Mouse (Mus musculus) heart, adult 18-20 months (tissue): ENCODE results near the gene Foxj2. TPM values are rescaled to one million over a fixed set of nuclear protein-coding genes. Genes with fewer than 3 reads are reported as not detected.

Experiments used
- DNase-seq, 2 experiments: peaks; one replicate each; pipeline ENCODE4 v3.0.0; 2021 to 2022; ENCODE audit warnings: mixed read lengths in 1 of 2
- long read RNA-seq, 2 experiments: library from polyadenylated mRNA; stranded (forward); transcript quantifications; one replicate each; pipeline ENCODE4 v2.0.0; 2021
- total RNA-seq, 2 experiments: library from RNA; stranded (reverse); gene quantifications; 2 replicates each; pipeline ENCODE4 v1.2.3; 2021

Gene Foxj2
- 10 to 100 TPM; 31.7 to 33.5 TPM for total RNA-seq
- long read RNA-seq, experiment 1, full-length matches to known transcripts = 13 of 40 reads
- long read RNA-seq, experiment 1, partial matches to known transcripts = 23 of 40 reads
- long read RNA-seq, experiment 1, other reads (novel, unspliced or antisense) = 4 of 40 reads
- long read RNA-seq, experiment 2, full-length matches to known transcripts = 3 of 10 reads
- long read RNA-seq, experiment 2, partial matches to known transcripts = 5 of 10 reads
- long read RNA-seq, experiment 2, other reads (novel, unspliced or antisense) = 2 of 10 reads

DNA sequence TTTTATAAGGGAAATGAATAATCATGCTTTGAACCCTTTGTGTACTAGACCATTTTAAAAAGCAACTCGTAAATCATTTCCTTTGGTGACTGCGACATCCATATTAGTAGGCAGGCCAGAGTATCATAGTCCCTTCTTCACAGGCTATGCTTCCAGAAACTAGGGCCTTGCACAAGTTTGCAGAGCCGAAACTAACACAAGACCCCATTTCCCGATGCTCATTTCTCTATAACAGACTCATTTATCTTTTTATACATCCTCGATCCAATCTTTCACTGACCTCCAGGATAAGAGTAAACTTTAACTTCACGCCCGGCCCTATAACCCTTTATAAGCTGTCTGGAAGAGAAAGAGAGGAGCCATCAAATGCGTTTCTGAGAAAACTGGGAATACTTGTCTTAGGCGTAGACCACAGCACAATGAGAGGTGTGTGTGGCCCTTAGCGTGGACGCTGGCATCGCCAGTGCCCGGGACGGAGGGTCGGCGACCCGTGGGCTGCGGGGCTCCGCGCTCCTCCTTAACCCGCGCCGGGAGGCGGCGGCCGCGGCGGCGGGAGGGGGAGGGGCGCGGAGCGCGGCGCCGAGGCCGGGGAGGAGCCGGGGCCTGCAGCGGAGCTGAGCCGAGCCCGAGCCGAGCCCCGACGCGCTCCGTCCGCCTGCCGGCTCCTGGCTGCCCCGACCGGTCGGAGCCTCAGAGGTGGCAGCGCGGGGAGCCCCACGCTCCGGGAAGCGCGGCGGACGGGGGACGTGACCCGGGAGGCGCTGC, at the start of gene Foxj2:
Gene Foxj2, plus strand, starts transcription at position 609 of the 765 bp plus-strand sequence.
- DNase-seq = peak; percentile 80 to 84

DNA sequence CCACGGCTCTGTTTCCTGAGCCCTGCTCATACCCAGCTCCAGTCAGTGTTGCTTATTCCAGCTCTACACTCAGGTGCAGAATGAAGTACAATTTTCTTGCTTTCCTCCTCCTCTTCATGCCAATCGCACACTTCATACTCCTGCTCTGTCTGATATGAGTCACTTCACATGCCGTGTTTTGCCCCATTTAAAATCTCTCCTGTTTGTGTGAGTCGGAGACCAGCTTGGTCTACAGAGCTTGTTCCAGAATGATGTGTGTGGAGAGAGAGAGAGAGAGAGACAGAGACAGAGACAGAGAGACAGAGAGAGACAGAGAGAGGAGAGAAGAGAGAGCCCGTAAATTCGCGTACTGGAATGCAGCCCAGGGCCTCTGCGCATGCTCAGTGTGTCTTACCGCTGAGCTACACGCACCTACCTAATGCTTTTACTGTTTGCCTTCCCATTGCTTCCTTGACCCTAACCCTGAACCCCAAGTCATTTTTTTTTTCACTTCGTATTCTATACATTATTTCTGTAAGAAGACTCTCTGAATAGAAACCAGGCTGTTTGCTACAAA, 48.9 kb upstream of the Foxj2 start:
- DNase-seq = no peak

GRCm38 (mm10) chr6:122772701-122773100, 47.0 kb upstream of the Foxj2 start:
- DNase-seq = no peak

DNA sequence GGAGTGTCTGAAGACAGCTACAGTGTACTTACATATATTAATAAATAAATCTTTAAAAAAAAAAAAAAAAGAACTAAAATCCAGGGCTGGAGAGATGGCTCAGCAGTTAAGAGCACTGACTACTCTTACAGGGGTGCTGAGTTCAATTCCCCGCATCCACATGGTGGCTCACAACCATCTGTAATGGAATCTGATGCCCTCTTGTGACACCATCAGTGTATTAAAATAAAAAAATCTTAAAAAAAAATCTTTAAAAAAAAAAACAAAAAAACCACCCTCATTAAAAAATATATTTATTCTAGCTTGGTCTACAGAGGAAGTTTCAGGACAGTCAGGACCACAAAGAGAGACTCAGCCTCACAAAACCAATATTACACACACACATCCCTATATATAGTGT, 45.4 kb upstream of the Foxj2 start:
- DNase-seq = no peak

DNA sequence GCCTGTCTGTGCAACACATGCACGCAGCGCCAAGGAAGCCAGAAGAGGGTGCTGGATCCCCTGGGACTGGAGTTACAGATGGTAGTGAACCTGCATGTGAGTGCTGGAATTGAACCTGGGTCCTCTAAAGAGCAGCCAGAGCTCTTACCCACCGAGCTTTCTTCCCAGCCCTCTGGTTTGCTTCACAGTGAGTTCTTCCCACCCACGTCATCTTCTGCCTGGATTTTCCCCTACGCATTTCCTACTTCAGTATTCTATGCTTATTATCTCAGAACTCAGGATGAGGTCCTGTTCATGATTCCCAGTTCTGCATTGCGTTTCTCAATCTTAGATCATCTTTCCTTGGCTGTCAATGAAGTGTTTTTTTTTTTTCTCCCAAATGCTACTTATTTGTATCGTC, 43.7 kb upstream of the Foxj2 start:
- no peak for DNase-seq

DNA sequence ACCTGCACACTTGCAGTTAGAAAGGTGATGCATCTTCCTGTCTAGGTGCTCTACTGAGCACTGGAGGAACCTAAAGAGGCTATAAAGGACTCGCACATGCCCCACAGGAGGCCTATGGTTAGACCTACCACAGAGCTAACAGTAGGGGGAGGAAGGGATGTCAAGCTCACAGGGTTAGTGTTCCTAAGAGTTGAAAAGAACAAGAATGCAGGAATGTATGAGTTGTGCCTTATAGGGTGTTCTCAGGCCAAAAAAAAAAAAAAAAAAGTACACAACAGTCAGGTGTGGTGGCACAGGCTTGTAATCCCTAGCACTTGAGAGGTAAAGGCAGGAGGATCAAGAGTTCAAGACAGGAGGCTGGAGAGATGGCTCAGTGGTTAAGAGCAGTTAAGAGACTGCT, 39.8 kb upstream of the Foxj2 start:
- no peak for DNase-seq

DNA sequence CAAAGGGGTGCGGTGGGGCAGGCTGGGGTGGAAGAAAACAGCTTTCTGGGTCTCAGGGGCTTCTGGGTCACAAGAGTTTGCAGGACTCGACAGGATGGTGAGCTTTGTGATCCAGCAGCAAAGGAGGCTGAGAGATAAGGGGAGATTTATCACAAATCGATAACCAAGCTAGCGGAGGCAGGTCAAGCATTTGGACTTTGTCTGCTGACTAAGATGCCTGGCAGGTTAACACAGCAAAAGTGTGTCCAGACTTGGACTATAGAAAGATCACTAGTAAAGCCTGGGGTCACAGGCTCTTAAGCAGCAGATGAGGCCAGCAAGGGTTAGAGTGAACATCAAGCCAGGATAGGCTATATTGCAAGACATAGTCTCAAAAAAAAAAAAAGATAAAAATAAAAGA, 38.5 kb upstream of the Foxj2 start:
- no peak for DNase-seq

DNA sequence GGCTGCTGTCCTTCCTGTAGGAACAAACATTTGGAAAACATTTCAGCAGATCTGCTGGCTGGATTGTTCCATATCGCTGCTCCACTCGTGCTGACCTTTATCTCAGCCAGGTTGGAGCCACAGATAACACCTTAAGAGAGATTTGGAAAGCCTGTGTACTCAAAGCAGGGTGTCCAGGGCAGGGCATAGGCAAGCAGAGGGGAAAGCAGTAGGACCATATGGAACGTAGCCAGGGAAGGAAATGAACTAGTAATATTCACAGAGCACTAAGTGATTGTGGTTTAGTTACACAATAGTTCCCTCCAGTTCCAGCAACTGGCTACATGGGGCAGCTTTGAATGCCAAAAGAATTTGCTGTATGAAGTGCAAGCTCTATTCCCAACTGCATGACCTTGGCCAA, 37.5 kb upstream of the Foxj2 start:
- DNase-seq = peak; percentile 47 to 51

DNA sequence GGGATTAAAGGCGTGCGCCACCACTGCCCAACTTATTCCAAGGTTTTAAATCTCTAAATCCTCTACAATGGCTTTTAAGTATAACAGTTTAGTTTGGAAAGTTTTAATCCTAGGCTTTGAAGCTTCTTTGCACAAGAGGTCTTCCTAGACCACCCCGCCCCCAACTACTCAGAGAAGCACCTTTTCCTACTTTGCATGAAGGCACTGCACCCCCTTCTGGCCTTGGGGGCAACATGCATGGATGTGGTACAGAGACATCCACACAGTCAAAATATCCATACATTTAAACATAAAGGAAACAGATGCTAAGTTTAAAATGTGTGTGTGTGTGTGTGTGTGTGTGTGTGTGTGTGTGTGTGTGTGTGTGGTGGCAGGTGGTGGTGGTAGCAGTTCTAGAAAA, 34.8 kb upstream of the Foxj2 start:
- DNase-seq = no peak

GRCm38 (mm10) chr6:122786275-122786674, 33.4 kb upstream of the Foxj2 start:
- DNase-seq = peak; percentile 30 to 66

- DNase-seq = peak; percentile 38 to 65
Measured at GRCm38 (mm10) chr6:122795254-122795935, 24.3 kb upstream of the Foxj2 start.

- DNase-seq = peak in 1 of 2 experiments; percentile 65
Measured at GRCm38 (mm10) chr6:122800640-122801300, 18.9 kb upstream of the Foxj2 start.

DNA sequence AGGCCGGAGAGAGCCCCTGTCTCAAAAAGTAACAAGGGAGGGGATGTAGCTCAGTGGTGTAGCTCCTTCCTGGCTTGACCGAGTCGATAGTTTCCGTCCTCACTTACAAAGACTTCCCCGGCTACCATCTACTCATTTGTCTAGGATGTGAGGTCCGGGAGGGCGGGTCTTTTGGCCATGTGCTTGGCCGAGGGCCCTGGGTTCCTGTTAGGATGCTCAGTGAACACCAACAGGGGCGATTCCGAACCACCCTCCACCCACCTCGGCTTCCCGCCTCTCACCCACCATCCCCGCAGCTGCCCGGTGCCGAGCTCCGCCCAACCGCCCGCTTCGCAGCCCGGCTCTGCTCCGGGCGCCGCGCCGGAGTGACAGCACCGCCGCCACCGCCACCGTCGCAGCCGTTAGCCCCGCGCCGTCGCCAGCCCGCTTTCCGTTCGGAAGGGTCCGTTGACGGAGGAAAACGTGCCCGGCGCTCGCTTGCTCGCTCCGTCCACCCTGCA, 18.4 kb upstream of the Foxj2 start, which contains the start of gene Slc2a3:
Gene Slc2a3, minus strand, starts transcription at position 340 of the 500 bp plus-strand sequence.
- DNase-seq = peak; percentile 71 to 80

- peak; percentile 43 to 65 for DNase-seq
Measured at GRCm38 (mm10) chr6:122801801-122802514, 17.8 kb upstream of the Foxj2 start.

DNA sequence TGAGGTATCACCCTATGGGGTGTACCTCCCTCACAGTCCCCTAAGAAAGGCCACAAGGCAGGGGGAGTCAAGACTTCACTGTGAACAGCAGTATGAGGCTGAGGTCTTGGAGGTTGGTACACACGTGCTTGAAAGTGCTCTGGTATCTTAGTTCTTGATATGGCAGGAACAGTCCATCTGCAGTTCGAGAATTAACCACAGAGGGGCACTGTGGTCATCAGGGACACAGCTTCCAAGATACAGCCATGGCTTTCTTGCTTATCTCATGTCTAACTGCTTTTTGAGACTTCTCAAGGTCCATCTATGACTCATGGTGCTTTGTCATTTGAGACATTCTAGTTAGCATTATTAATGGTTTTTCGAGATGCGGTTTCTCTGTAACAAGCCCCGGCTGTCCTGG, 15.3 kb upstream of the Foxj2 start:
- DNase-seq = peak; percentile 76 to 93

GRCm38 (mm10) chr6:122810022-122810614, 9.6 kb upstream of the Foxj2 start:
- DNase-seq = peak in 1 of 2 experiments; percentile 21

DNA sequence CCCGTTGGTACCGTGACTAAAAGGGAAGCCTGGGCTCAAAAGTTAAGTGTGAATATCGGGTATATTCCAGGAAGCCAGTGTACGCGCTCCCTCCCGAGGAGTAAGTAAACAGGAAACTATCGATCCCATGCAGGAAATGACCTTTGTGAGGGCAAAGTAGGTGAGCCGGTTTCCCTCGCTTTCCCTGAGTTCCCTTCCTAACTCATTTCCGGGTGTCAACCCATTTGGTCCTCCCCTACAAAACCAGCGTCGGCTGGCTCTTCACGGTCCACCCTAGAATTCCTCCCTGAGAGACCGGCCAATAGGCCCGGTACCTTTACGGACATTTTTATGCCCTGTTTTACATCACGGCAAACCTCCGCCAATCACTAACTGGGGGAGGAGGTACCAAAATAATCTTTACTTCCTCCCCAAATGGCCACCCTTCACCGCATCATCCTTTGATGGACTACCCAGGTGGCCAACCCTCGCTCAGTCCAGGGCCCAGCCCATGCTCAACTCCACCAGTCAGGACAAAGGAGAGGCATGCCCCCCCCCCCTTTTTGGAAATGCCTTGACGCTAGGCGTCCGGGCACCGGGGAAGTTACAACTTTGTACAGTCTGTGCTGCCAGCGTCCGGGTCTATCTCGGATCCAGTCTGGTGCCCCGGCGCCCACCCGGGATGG, 9.0 kb upstream of the Foxj2 start:
- DNase-seq = peak; percentile 99 to 100

DNA sequence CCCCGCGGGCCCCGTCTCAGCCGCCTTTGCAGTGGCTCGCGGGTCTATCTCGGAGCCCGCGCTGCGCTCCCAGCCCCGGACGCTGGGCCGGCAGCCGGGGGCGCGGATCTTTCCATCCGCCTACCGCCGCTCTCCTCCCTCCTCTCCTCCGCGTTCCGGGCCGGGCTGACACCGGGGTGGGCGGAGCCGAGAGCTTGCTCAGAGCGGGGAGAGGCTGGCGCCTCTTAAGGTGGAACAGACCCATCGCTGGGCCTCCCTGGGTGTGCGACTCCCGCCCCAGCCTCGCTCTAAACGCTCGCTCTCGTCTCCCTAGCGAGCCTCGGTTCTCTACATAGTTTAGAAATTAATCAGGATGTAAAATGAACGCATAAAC, 8.4 kb upstream of the Foxj2 start:
- peak; percentile 94 to 98 for DNase-seq

DNA sequence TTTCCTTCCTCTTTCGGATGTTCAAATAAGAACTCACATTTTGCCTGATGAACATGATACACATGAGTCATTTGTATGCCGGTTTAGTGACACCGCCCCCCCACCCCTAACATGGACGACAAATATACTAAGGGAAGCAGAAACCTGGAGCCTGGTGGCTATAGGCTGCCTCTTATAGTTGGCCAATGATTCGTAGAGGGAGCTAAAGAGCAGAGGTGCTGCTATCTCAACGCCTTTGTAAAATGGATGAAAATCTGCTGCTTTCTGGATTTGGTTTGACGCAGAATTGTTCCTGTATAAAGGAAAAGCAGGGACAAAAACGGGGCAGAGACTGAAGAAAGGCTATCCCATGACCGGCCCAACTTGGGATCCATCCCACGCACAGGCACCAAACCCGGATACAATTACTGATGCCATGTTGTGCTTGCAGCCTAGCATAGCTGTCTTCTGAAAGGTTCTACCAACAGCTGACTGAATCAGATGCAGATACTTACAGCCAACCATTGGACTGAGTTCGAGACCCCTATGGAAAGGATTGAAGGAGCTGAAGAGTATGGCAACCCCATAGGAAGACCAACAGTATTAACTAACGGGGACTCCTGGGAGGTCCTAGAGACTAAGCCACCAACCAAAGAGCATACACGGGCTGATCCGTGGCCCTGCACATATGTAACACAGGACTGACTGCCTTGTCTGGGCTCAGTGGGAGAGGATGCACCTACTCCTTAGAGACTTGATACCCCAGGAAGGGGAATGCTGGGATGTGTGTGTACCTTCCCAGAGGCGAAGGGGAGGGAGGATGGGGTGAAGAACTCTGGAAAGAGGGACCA, 7.7 kb upstream of the Foxj2 start:
- DNase-seq = peak in 1 of 2 experiments; percentile 64
